Mouse (Mus musculus): ENCODE results near the gene Nup107. TPM values are rescaled to one million over a fixed set of nuclear protein-coding genes. Genes with fewer than 3 reads are reported as not detected.

The Nup107 gene
- polyA plus RNA-seq, 1 experiment from 2014 or later = 106 TPM

GRCm38 (mm10) chr10:117778328-117778910 lies 14.1 kb downstream of the Nup107 start:
- DNase-seq (ENCODE audit: low spot score) (no peak), ATAC-seq (ENCODE audit: insufficient number of reproducible peaks, low FRiP score, low TSS enrichment, low read depth) (no peak)
- H3K4me3 ChIP-seq (ENCODE audit: low read depth, low read length) = no peak overlapping the region
- H3K9me3 ChIP-seq (ENCODE audit: control insufficient read depth, low read length) = no peaks in the 10 kb centered on the region
- WGBS = 87% methylated on average over 12 of the region's 12 CpGs
- H3K9ac ChIP-seq (ENCODE audit: low read length) = no peak overlapping the region
- H3K4me2 ChIP-seq (ENCODE audit: low read depth, severe bottlenecking) = no peak overlapping the region
- H3K36me3 ChIP-seq (ENCODE audit: control insufficient read depth, insufficient read depth, low read length) = peaks cover 33% of the 10 kb centered on the region
- H3K4me1 ChIP-seq (ENCODE audit: control insufficient read depth, insufficient read depth, low read length) = no peaks in the 10 kb centered on the region
- no peak overlapping the region for H3K27ac ChIP-seq (replicated peaks; ENCODE audit: low read depth, low read length)
- no peaks in the 10 kb centered on the region for H3K27me3 ChIP-seq (ENCODE audit: control insufficient read depth, insufficient read depth, low read length)

GRCm38 (mm10) chr10:117777501-117778327 lies 14.8 kb downstream of the Nup107 start:
- Histone ChIP-seq H3K9ac (ENCODE audit: low read length) (no peak overlapping the region), H3K4me1 (ENCODE audit: control insufficient read depth, insufficient read depth, low read length) (no peaks in the 10 kb centered on the region), H3K27ac (replicated peaks; ENCODE audit: low read depth, low read length) (no peak overlapping the region), H3K9me3 (ENCODE audit: control insufficient read depth, low read length) (no peaks in the 10 kb centered on the region), H3K4me3 (ENCODE audit: low read depth, low read length) (no peak overlapping the region), H3K4me2 (ENCODE audit: low read depth, severe bottlenecking) (no peak overlapping the region), H3K36me3 (ENCODE audit: control insufficient read depth, insufficient read depth, low read length) (peaks cover 35% of the 10 kb centered on the region), H3K27me3 (ENCODE audit: control insufficient read depth, insufficient read depth, low read length) (no peaks in the 10 kb centered on the region)
- 94% methylated on average over 17 of the region's 17 CpGs for WGBS
- ATAC-seq (ENCODE audit: insufficient number of reproducible peaks, low FRiP score, low TSS enrichment, low read depth) (no peak), DNase-seq (ENCODE audit: low spot score) (no peak)

GRCm38 (mm10) chr10:117777103-117777470 lies 15.4 kb downstream of the Nup107 start:
- H3K9ac ChIP-seq (ENCODE audit: low read length) = no peak overlapping the region
- no peaks in the 10 kb centered on the region for H3K4me1 ChIP-seq (ENCODE audit: control insufficient read depth, insufficient read depth, low read length)
- H3K4me2 ChIP-seq (ENCODE audit: low read depth, severe bottlenecking) = no peak overlapping the region
- no peak overlapping the region for H3K4me3 ChIP-seq (ENCODE audit: low read depth, low read length)
- WGBS = 93% methylated on average over 3 of the region's 3 CpGs
- DNase-seq (ENCODE audit: low spot score) (no peak), ATAC-seq (ENCODE audit: insufficient number of reproducible peaks, low FRiP score, low TSS enrichment, low read depth) (no peak)
- peaks cover 37% of the 10 kb centered on the region for H3K36me3 ChIP-seq (ENCODE audit: control insufficient read depth, insufficient read depth, low read length)
- H3K9me3 ChIP-seq (ENCODE audit: control insufficient read depth, low read length) = no peaks in the 10 kb centered on the region
- H3K27me3 ChIP-seq (ENCODE audit: control insufficient read depth, insufficient read depth, low read length) = no peaks in the 10 kb centered on the region
- no peak overlapping the region for H3K27ac ChIP-seq (replicated peaks; ENCODE audit: low read depth, low read length)

GRCm38 (mm10) chr10:117776281-117777102 lies 16.0 kb downstream of the Nup107 start:
- 95% methylated on average over 12 of the region's 12 CpGs for WGBS
- H3K4me1 ChIP-seq (ENCODE audit: control insufficient read depth, insufficient read depth, low read length) = no peaks in the 10 kb centered on the region
- H3K36me3 ChIP-seq (ENCODE audit: control insufficient read depth, insufficient read depth, low read length) = peaks cover 37% of the 10 kb centered on the region
- ATAC-seq (ENCODE audit: insufficient number of reproducible peaks, low FRiP score, low TSS enrichment, low read depth) = no peak
- H3K9me3 ChIP-seq (ENCODE audit: control insufficient read depth, low read length) = no peaks in the 10 kb centered on the region
- H3K9ac ChIP-seq (ENCODE audit: low read length) = no peak overlapping the region
- no peak overlapping the region for H3K27ac ChIP-seq (replicated peaks; ENCODE audit: low read depth, low read length)
- H3K27me3 ChIP-seq (ENCODE audit: control insufficient read depth, insufficient read depth, low read length) = no peaks in the 10 kb centered on the region
- DNase-seq (ENCODE audit: low spot score) = no peak
- H3K4me2 ChIP-seq (ENCODE audit: low read depth, severe bottlenecking) = no peak overlapping the region
- no peak overlapping the region for H3K4me3 ChIP-seq (ENCODE audit: low read depth, low read length)

DNA sequence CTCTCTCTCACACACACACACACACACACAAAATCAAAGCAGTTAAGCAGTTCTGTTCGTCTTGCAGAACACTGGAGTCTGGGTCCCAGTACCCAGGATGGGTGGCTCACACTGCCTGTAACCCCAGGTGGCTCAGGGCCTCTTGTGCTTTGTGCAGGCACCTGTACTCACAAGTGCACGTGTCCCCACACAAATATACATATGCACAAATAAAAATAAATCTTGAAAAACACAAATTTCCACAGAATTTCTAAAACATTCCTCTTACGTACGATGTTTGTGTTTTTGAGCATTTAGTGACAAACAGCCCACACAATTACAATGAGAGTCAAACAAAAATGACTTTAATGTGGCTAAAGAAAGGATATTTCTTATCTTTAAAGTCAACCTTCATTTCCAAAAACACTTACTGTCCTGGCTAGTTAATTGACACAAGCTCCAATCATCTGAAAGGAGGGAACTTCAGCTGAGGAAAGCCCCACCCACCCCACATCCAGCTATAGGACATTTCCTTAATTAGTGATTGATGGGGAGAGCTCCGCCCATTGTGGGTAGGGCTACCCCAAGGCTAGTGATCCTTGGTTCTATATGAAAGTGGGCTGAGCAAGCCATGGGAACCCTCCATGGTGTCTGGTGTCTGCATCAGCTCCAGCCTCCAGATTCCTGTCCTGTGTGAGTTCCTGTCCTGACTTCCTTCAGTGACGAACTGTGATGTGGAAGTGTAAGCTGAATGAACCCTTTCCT lies 16.9 kb downstream of the Nup107 start:
- Histone ChIP-seq H3K4me1 (ENCODE audit: control insufficient read depth, insufficient read depth, low read length) (no peaks in the 10 kb centered on the region), H3K36me3 (ENCODE audit: control insufficient read depth, insufficient read depth, low read length) (peaks cover 36% of the 10 kb centered on the region), H3K4me2 (ENCODE audit: low read depth, severe bottlenecking) (no peak overlapping the region), H3K4me3 (ENCODE audit: low read depth, low read length) (no peak overlapping the region), H3K9me3 (ENCODE audit: control insufficient read depth, low read length) (no peaks in the 10 kb centered on the region), H3K27me3 (ENCODE audit: control insufficient read depth, insufficient read depth, low read length) (no peaks in the 10 kb centered on the region), H3K9ac (ENCODE audit: low read length) (no peak overlapping the region), H3K27ac (replicated peaks; ENCODE audit: low read depth, low read length) (no peak overlapping the region)
- WGBS = 88% methylated on average over 6 of the region's 6 CpGs
- no peak for DNase-seq (ENCODE audit: low spot score)
- ATAC-seq (ENCODE audit: insufficient number of reproducible peaks, low FRiP score, low TSS enrichment, low read depth) = no peak

GRCm38 (mm10) chr10:117774817-117775120 lies 17.7 kb downstream of the Nup107 start:
- no peak overlapping the region for H3K4me3 ChIP-seq (ENCODE audit: low read depth, low read length)
- DNase-seq (ENCODE audit: low spot score) (no peak), ATAC-seq (ENCODE audit: insufficient number of reproducible peaks, low FRiP score, low TSS enrichment, low read depth) (no peak)
- 94% methylated on average over 1 of the region's 1 CpGs for WGBS
- no peak overlapping the region for H3K9ac ChIP-seq (ENCODE audit: low read length)
- H3K4me2 ChIP-seq (ENCODE audit: low read depth, severe bottlenecking) = no peak overlapping the region
- peaks cover 36% of the 10 kb centered on the region for H3K36me3 ChIP-seq (ENCODE audit: control insufficient read depth, insufficient read depth, low read length)
- H3K4me1 ChIP-seq (ENCODE audit: control insufficient read depth, insufficient read depth, low read length) = no peaks in the 10 kb centered on the region
- no peaks in the 10 kb centered on the region for H3K27me3 ChIP-seq (ENCODE audit: control insufficient read depth, insufficient read depth, low read length)
- H3K27ac ChIP-seq (replicated peaks; ENCODE audit: low read depth, low read length) = no peak overlapping the region
- H3K9me3 ChIP-seq (ENCODE audit: control insufficient read depth, low read length) = no peaks in the 10 kb centered on the region

GRCm38 (mm10) chr10:117774011-117774816 lies 18.3 kb downstream of the Nup107 start:
- WGBS = 95% methylated on average over 22 of the region's 22 CpGs
- no peak for DNase-seq (ENCODE audit: low spot score)
- ATAC-seq (ENCODE audit: insufficient number of reproducible peaks, low FRiP score, low TSS enrichment, low read depth) = no peak

More at GRCm38 (mm10) chr10:117774011-117774816, 18.3 kb downstream of the Nup107 start:
- no peak overlapping the region for H3K9ac ChIP-seq (ENCODE audit: low read length)
- H3K4me1 ChIP-seq (ENCODE audit: control insufficient read depth, insufficient read depth, low read length) = no peaks in the 10 kb centered on the region
- no peak overlapping the region for H3K27ac ChIP-seq (replicated peaks; ENCODE audit: low read depth, low read length)
- no peaks in the 10 kb centered on the region for H3K9me3 ChIP-seq (ENCODE audit: control insufficient read depth, low read length)
- no peak overlapping the region for H3K4me3 ChIP-seq (ENCODE audit: low read depth, low read length)
- H3K27me3 ChIP-seq (ENCODE audit: control insufficient read depth, insufficient read depth, low read length) = no peaks in the 10 kb centered on the region
- H3K4me2 ChIP-seq (ENCODE audit: low read depth, severe bottlenecking) = no peak overlapping the region
- peaks cover 38% of the 10 kb centered on the region for H3K36me3 ChIP-seq (ENCODE audit: control insufficient read depth, insufficient read depth, low read length)

All from limb, embryonic 11.5 days (tissue).